Mouse (Mus musculus) kidney, postnatal 25 days (tissue): ENCODE data around the gene Tnfaip8l2.
A peak's percentile ranks its signal among the peaks of the same experiment; 100 is the strongest.

ENCODE experiments used
- DNase-seq, 2 experiments: peaks; one replicate each; pipeline ENCODE4 v3.0.0; 2021; ENCODE audit warnings: mixed read lengths in 2 of 2

The Tnfaip8l2 gene

GRCm38 (mm10) chr3:95141952-95142616, at the start of gene Tnfaip8l2:
Tnfaip8l2 (minus strand) TSS chr3:95142360.
- DNase-seq = peak in 1 of 2 experiments; percentile 49

- no peak for DNase-seq
These were observed 44.7 kb upstream of the Tnfaip8l2 start for GRCm38 (mm10) chr3:95186888-95187287.

- DNase-seq = no peak
These were observed 43.9 kb upstream of the Tnfaip8l2 start for GRCm38 (mm10) chr3:95186100-95186499.

GRCm38 (mm10) chr3:95184796-95185577, 42.8 kb upstream of the Tnfaip8l2 start:
- no peak for DNase-seq

GRCm38 (mm10) chr3:95181841-95182240, 39.7 kb upstream of the Tnfaip8l2 start:
- DNase-seq = no peak

GRCm38 (mm10) chr3:95179890-95180289, 37.7 kb upstream of the Tnfaip8l2 start:
- no peak for DNase-seq

GRCm38 (mm10) chr3:95178948-95179347, 36.8 kb upstream of the Tnfaip8l2 start:
- DNase-seq = no peak

GRCm38 (mm10) chr3:95177583-95177982, 35.4 kb upstream of the Tnfaip8l2 start:
- peak in 1 of 2 experiments; percentile 21 for DNase-seq

GRCm38 (mm10) chr3:95176500-95176899, 34.3 kb upstream of the Tnfaip8l2 start:
- no peak for DNase-seq

GRCm38 (mm10) chr3:95174011-95174592, 31.9 kb upstream of the Tnfaip8l2 start:
- peak; percentile 89 to 92 for DNase-seq

- DNase-seq = peak; percentile 40 to 69
These were observed 31.2 kb upstream of the Tnfaip8l2 start for GRCm38 (mm10) chr3:95173256-95173949.

- DNase-seq = peak in 1 of 2 experiments; percentile 49
These were observed 30.5 kb upstream of the Tnfaip8l2 start for GRCm38 (mm10) chr3:95172526-95173255.

- no peak for DNase-seq
These were observed 28.9 kb upstream of the Tnfaip8l2 start for GRCm38 (mm10) chr3:95171105-95171504.

- no peak for DNase-seq
These were observed 27.8 kb upstream of the Tnfaip8l2 start for GRCm38 (mm10) chr3:95169996-95170395.

- DNase-seq = no peak
These were observed 22.7 kb upstream of the Tnfaip8l2 start for GRCm38 (mm10) chr3:95164840-95165239.

- no peak for DNase-seq
These were observed 22.0 kb upstream of the Tnfaip8l2 start for GRCm38 (mm10) chr3:95164256-95164550.

GRCm38 (mm10) chr3:95163419-95164255, 21.5 kb upstream of the Tnfaip8l2 start:
- no peak for DNase-seq

- no peak for DNase-seq
These were observed 20.1 kb upstream of the Tnfaip8l2 start for GRCm38 (mm10) chr3:95162345-95162628.

GRCm38 (mm10) chr3:95161618-95162344, 19.6 kb upstream of the Tnfaip8l2 start:
- DNase-seq = no peak

- no peak for DNase-seq
These were observed 18.9 kb upstream of the Tnfaip8l2 start for GRCm38 (mm10) chr3:95161041-95161551.
